Mouse (Mus musculus): ENCODE results near the gene Sh3glb1.
"Not testable (repeated sequence)": the region's sequence is repeated elsewhere in the genome, so short reads cannot be mapped to it uniquely, and the experiment has no call there.

GRCm38 (mm10) chr3:144722566-144722965 is 2.4 kb upstream of the Sh3glb1 start:
- TF ChIP-seq CTCF (IDR thresholded peaks at IDR 0.05; ENCODE audit: control insufficient read depth, insufficient read depth, insufficient read length); USF1 (IDR thresholded peaks at IDR 0.05; ENCODE audit: low read depth); CEBPB (IDR thresholded peaks at IDR 0.05; ENCODE audit: low read depth); MYOD1 (IDR thresholded peaks at IDR 0.05; ENCODE audit: control insufficient read depth, insufficient read length, low read depth): not testable (repeated sequence)
